ENCODE assay signal across 14 mouse cellular contexts in the genomic region with DNA sequence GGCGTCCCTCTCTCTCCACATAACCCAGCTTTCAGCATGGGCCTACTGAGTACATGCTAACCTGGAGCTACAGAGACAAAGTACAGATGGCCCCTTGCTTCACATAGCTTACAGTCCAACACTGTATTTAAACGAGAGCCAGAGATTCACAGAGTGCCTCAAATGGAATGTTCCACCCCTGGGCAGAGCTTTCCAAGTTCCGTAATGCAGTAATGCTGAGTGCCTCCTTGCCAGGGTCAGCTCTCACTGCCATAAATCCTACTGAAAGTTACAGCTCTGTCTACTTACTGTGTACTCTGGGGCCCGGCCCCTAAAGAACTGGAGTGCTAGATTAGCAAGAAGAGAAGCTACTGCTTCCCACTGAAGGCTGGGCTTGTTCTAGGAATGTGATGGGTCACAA. TPM values are rescaled to one million over a fixed set of nuclear protein-coding genes. Genes with fewer than 3 reads are reported as not detected.
DNase-seq lines count a peak whose midpoint lies in the region; ATAC-seq and TF ChIP-seq lines count a peak whose summit lies in the region.
"Had no signal": no experiment of that assay in that cellular context is flagged by ENCODE, and none has a peak within 500 bp of the region (broad histone marks: within the 10 kb centered on the region; RNA-seq: fewer than 3 reads in every experiment).

No protein-coding gene starts in this region.

- ATAC-seq in kidney, embryonic 16.5 days (ENCODE audit: low FRiP score, low TSS enrichment) = peak; percentile 36; the same call in 1 of the 2 replicates
- ATAC-seq in heart, postnatal 0 days (ENCODE audit: insufficient read depth, low read depth) = peak; percentile 76
- peak; percentile 71 for ATAC-seq in stomach, embryonic 14.5 days (ENCODE audit: insufficient number of reproducible peaks, insufficient read depth, low FRiP score, low read depth)

- no peak overlapping the region for H3K4me3 ChIP-seq in kidney, embryonic 16.5 days (ENCODE audit: low read length)
- no peak overlapping the region for H3K4me3 ChIP-seq in heart, postnatal 0 days (ENCODE audit: low read depth, low read length)
- no peak overlapping the region for H3K4me3 ChIP-seq in stomach, embryonic 14.5 days (ENCODE audit: low read depth, low read length)
- H3K4me3 ChIP-seq: megakaryocyte, embryonic 14.5 days; neural tube, embryonic 13.5 days had no signal

- peaks cover 3% of the 10 kb centered on the region; the same call in 1 of the 2 replicates for H3K9me3 ChIP-seq in kidney, embryonic 16.5 days (ENCODE audit: low read length)
- no peaks in the 10 kb centered on the region for H3K9me3 ChIP-seq in heart, postnatal 0 days (replicated peaks; ENCODE audit: control insufficient read depth, low read length)
- H3K9me3 ChIP-seq in stomach, embryonic 14.5 days (ENCODE audit: control insufficient read depth, low read depth, low read length) = no peaks in the 10 kb centered on the region

- no peak overlapping the region for H3K27ac ChIP-seq in kidney, embryonic 16.5 days (ENCODE audit: low read length)
- peak overlapping the region; percentile 83 for H3K27ac ChIP-seq in heart, postnatal 0 days (ENCODE audit: low read depth)
- H3K27ac ChIP-seq in stomach, embryonic 14.5 days (ENCODE audit: low read length) = no peak overlapping the region
- H3K27ac ChIP-seq: liver, embryonic 14.5 days; neural tube, embryonic 13.5 days had no signal

- 48% methylated on average over 4 of the region's 4 CpGs for WGBS in kidney, embryonic 16.5 days
- 36% methylated on average over 4 of the region's 4 CpGs for WGBS in heart, postnatal 0 days
- WGBS in stomach, embryonic 14.5 days = 37% methylated on average over 4 of the region's 4 CpGs

- no peak for TF ChIP-seq CTCF in heart, postnatal 0 days (IDR thresholded peaks at IDR 0.05; ENCODE audit: low read depth)

- H3K4me1 ChIP-seq in kidney, embryonic 16.5 days (ENCODE audit: insufficient read depth, low read length) = peaks cover 10% of the 10 kb centered on the region
- peaks cover 8% of the 10 kb centered on the region; the same call in 1 of the 2 replicates for H3K4me1 ChIP-seq in heart, postnatal 0 days (ENCODE audit: control insufficient read depth, insufficient read depth)
- no peaks in the 10 kb centered on the region for H3K4me1 ChIP-seq in stomach, embryonic 14.5 days (ENCODE audit: control insufficient read depth, insufficient read depth, low read length)
- H3K4me1 ChIP-seq: megakaryocyte, embryonic 14.5 days had no signal

- no peak overlapping the region for H3K4me2 ChIP-seq in kidney, embryonic 16.5 days (replicated peaks; ENCODE audit: low read depth, low read length)
- no peak overlapping the region for H3K4me2 ChIP-seq in heart, postnatal 0 days (ENCODE audit: low read depth, low read length)
- no peak overlapping the region for H3K4me2 ChIP-seq in stomach, embryonic 14.5 days (replicated peaks; ENCODE audit: low read depth, low read length)
- H3K4me2 ChIP-seq: neural tube, embryonic 13.5 days had no signal

- TF ChIP-seq EP300 in heart, postnatal 0 days (IDR thresholded peaks at IDR 0.05; ENCODE audit: low read depth) = peak; percentile 58; the same call in 1 of the 2 replicates

- no peaks in the 10 kb centered on the region for H3K36me3 ChIP-seq in kidney, embryonic 16.5 days (ENCODE audit: insufficient read depth, low read length)
- no peaks in the 10 kb centered on the region for H3K36me3 ChIP-seq in heart, postnatal 0 days (replicated peaks; ENCODE audit: control insufficient read depth, insufficient read depth, low read length)
- no peaks in the 10 kb centered on the region for H3K36me3 ChIP-seq in stomach, embryonic 14.5 days (ENCODE audit: control insufficient read depth, insufficient read depth, low read length)
- H3K36me3 ChIP-seq: G1E; neural tube, embryonic 13.5 days had no signal

- DNase-seq in adrenal gland, postnatal 10 days = peak; percentile 44
- no peak for DNase-seq in adrenal gland, postnatal 25 days
- DNase-seq in kidney, adult 11 months = no peak
- peak; percentile 87 for DNase-seq in heart, postnatal 0 days (ENCODE audit: low spot score)
- DNase-seq in layer of hippocampus, postnatal 25 days (ENCODE audit: extremely low spot score in 1 of 2, low spot score in 1 of 2) = no peak
- DNase-seq in MN1 (ENCODE audit: low spot score) = no peak
- DNase-seq: cerebellum, adult 9-11 months; thymus, adult 2 months had no signal

- H3K27me3 ChIP-seq in kidney, embryonic 16.5 days (ENCODE audit: insufficient read depth, low read length) = no peaks in the 10 kb centered on the region
- no peaks in the 10 kb centered on the region for H3K27me3 ChIP-seq in heart, postnatal 0 days (ENCODE audit: control insufficient read depth, insufficient read depth, low read length)
- no peaks in the 10 kb centered on the region for H3K27me3 ChIP-seq in stomach, embryonic 14.5 days (ENCODE audit: control insufficient read depth, insufficient read depth, low read length)
- H3K27me3 ChIP-seq: megakaryocyte, embryonic 14.5 days; neural tube, embryonic 13.5 days had no signal

- H3K9ac ChIP-seq in kidney, embryonic 16.5 days (replicated peaks; ENCODE audit: low read length) = no peak overlapping the region
- no peak overlapping the region for H3K9ac ChIP-seq in heart, postnatal 0 days (replicated peaks; ENCODE audit: low read depth, low read length)
- H3K9ac ChIP-seq in stomach, embryonic 14.5 days (replicated peaks; ENCODE audit: low read depth, low read length) = no peak overlapping the region
- H3K9ac ChIP-seq: liver, embryonic 14.5 days; neural tube, embryonic 13.5 days had no signal

RNA-seq across cellular contexts. Expression of a gene that starts 23.6 kb away (rescaled TPM):
- total RNA-seq in adrenal gland, postnatal 10 days (2021) = 10 to 100 TPM; 15.6 to 22.3 TPM
- 10.8 and 17.0 TPM in 2 replicates for total RNA-seq in adrenal gland, postnatal 25 days (2021)
- 39.7 and 43.8 TPM in 2 replicates for polyA plus RNA-seq in kidney, embryonic 16.5 days (2015; fragmentation: Nextera tagmentation; extraction: Ambion mirVana)
- 3.9 and 5.9 TPM in 2 replicates for total RNA-seq in heart, postnatal 0 days (2014; rRNA removed; ENCODE audit: low replicate concordance)
- polyA plus RNA-seq in heart, postnatal 0 days (2015; fragmentation: Nextera tagmentation; extraction: Ambion mirVana) = 1.4 and 2.3 TPM in 2 replicates
- polyA plus RNA-seq in stomach, embryonic 14.5 days (2014; fragmentation: Nextera tagmentation; extraction: Ambion mirVana) = 28.8 and 33.3 TPM in 2 replicates
- 100 to 1,000 TPM in 1 of 2 experiments, 10 to 100 TPM in 1; 96.7 to 119 TPM for total RNA-seq in layer of hippocampus, postnatal 25 days (2021)

Comparison
In these comparisons a context has a peak if more than half of its experiments do, and no peak if none do; other contexts are left out.
1. DNase-seq: peak in adrenal gland, postnatal 10 days (single experiment) and heart, postnatal 0 days (single experiment); none in adrenal gland, postnatal 25 days (single experiment), kidney, adult 11 months (single experiment), layer of hippocampus, postnatal 25 days (0 of 2) and MN1 (single experiment).
2. Peak in every context shown above with its lines, with median percentiles within 50 percentile points of each other: ATAC-seq.